Mouse (Mus musculus): ENCODE measurements around the gene Polr2j. TPM values are rescaled to one million over a fixed set of nuclear protein-coding genes. Genes with fewer than 3 reads are reported as not detected.

Polr2j gene
- polyA plus RNA-seq, 1 experiment, result 141 TPM

DNA sequence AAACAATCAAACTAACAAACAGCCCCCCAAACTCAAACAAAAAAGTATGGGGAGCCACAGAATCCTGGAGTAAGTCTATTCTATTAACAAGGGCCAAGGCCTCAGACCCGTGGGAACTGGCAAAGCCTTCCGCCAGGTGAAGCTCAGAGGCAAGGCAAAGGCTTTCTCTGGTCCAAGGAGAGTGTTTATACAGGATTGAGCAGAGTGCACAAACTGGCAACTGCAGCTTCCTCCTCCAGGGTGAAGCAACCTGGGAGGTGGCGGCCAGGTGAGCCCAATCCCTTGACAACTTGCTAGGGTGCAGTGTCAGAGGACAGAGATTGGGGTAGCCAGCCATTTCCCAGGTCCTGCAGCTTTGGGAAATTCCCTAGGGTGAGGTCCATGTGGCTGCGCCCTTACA, 50.9 kb downstream of the Polr2j start:
- no peak for DNase-seq (ENCODE audit: low spot score)

DNA sequence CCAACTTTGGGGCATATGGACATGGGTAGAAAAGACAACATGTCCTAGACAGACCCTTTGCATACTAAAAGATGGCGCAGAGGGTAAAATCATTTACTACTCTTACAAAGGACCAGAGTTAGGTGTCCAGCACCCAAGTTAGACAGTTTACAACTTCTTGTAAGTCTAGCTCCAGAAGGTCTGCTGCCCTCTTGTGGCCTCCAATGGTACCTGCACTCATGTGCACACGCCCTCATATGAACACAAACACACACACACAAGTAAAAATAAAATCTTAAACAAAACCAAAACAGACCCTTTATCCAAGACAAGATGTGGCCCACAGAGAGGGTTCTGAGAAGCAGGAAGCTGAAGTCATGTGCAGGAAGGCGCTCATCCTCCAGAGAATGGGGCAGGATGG, 51.6 kb downstream of the Polr2j start:
- no peak for DNase-seq (ENCODE audit: low spot score)

DNA sequence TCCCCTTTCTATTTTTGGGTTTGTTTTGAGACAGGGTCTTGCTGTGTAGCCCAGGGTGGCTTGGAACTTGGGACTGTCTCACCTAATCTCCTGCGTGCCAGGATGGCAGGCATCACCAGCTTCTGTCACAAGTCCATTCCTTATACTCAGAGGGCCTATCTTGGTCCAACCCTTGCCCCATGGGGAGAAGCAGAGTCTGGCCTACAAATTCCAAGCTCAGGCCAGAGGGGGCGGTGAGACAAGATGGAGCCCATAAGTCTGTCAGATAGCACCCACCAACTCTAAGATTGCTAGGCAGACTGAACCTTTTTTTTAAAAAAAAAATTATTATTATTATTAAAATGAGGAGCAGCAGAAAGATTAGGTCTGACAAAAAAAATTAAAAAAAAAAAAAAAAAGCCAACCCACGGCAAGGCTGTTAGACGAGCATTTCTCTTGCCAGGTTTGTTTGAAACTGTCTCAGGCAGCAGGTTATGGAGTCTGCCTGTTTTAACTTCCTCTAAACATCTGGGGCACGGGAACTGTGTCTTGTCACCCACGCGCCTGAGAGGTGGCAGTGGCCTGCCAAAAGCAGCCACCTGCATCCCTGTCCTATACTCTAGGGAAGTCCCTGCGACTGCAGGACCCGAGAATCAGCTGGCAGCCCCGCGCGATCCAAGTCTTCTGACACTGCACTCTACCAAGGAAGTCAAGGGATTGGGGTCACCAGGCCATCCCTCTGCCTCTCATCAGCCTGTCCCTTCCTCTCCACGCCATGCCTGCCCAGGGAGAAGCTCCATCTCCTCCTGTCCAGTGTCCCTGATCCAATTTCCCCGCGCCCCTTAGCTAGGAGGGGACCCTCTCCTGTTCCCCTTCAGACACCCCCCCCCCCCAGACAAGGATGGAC, 53.4 kb downstream of the Polr2j start:
- no peak for DNase-seq (ENCODE audit: low spot score)

DNA sequence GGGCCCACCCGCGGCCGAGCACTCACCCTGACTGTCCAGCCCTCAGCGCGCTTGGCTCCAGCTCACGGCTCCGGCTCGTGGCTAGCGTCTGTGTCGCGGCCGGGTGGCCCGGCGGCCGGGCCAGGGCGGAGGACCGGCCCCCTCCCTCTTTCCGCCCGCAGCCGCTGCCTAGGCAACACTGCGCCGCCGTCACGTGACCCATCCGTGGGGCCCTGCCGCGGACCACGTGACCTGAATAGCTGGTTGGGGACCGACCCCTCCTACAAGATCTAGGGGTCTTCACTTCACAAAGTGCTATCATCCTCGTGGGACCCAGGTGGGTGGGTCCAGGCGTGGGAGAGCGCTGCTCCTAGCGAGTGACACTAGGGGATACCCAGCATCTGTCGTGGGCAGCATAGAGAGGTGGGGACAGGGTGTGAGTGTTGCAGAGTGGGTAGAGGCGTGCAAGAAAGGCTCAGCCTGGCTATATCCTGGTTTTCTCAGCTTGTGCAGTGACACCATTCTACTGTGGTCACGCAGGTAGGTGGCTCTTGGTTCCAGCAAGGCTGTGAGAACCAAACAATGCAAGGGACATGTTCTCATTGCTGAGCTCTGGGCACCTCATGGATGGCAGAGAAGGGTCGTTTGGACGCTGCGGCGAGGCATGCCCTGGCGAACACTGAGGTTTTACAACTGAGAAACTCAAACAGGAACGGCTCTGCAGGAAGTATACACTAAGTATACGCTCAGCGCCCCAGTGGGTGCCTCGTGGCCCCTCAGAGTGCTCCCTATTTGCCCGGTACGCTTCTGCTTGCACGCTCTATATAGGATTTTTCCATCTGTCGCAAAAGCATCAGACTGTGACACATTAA, 54.3 kb downstream of the Polr2j start, which contains the start of gene Orai2:
Gene Orai2 (minus strand): TSS at position 202 of the 851 bp plus-strand sequence.
- DNase-seq (ENCODE audit: low spot score), result peak; percentile 68

DNA sequence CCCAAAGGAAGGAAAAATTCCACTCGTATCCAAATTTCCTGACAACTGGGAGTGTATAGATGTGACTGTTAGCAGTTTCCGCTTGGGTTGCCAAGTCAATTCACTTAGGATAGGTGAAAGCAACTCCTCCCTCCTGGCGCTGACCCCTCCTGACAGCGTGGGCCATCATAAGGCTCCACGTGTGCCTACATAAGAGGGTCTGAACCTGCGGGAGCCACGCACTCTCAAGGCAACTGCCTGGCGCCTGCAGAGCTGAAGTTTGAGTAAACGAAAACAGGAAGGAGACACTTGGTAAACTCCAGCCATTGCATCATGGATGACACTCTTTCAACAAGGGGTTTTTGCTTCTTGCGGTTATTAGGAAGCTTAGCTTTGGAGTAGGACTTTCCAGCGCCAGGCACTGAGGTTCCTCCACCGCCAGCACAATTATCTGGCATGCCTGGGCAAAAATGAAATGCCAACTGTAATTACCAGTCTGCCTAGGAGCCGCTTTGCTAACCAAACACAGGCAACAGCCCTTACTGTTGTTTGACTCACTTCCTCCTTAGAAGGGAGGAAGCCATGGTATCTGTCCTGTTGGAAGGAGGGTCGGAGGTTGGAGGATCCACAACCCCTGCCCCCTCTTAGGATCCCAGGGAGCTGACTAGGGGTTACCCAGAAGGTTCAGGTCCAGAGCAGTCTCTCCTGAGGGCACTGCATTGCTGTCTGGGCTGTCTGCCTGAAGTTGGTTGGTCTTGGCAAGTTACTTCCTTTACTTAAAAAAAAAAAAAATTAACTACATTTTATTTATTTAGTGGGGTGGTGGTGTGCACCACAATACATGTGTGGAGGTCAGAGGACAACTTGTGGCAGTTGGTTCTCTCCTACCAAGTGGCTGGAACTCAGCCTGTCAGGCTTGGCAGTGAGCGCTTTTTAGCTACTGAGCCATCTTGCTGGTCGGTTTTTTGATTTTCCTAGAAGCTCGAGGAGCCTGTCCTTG, 55.2 kb downstream of the Polr2j start:
- no peak for DNase-seq (ENCODE audit: low spot score)

Other genes starting within 250 kb of the Polr2j start
- gene Hspb1, start 228.7 kb upstream of the Polr2j start, polyA plus RNA-seq (2012; rRNA removed), result 816 and 846 TPM in 2 replicates
- gene Ywhag, start 182.0 kb upstream of the Polr2j start, polyA plus RNA-seq (2012; rRNA removed), result 54.0 and 76.6 TPM in 2 replicates
- 3.4 and 4.2 TPM in 2 replicates for gene Ssc4d, start 142.1 kb upstream of the Polr2j start, polyA plus RNA-seq (2012; rRNA removed)
- gene Zp3, start 136.5 kb upstream of the Polr2j start, polyA plus RNA-seq (2012; rRNA removed), result not detected in 2 replicates
- gene Dtx2, start 121.8 kb upstream of the Polr2j start, polyA plus RNA-seq (2012; rRNA removed), result 16.8 and 17.3 TPM in 2 replicates
- gene Upk3b, start 78.1 kb upstream of the Polr2j start, polyA plus RNA-seq (2012; rRNA removed), result 113 and 152 TPM in 2 replicates
- 4.5 and 6.1 TPM in 2 replicates for gene Upk3bl, start 62.1 kb upstream of the Polr2j start, polyA plus RNA-seq (2012; rRNA removed)
- 10.6 and 16.6 TPM in 2 replicates for gene Rasa4, start 32.7 kb upstream of the Polr2j start, polyA plus RNA-seq (2012; rRNA removed)
- 20.5 and 22.6 TPM in 2 replicates for gene Lrwd1, start 19.4 kb downstream of the Polr2j start, polyA plus RNA-seq (2012; rRNA removed)
- 11.2 and 11.3 TPM in 2 replicates for gene Alkbh4, start 19.5 kb downstream of the Polr2j start, polyA plus RNA-seq (2012; rRNA removed)
- 9.8 and 10.8 TPM in 2 replicates for gene Orai2, start 54.1 kb downstream of the Polr2j start, polyA plus RNA-seq (2012; rRNA removed)
- 20.8 and 23.3 TPM in 2 replicates for gene Prkrip1, start 82.3 kb downstream of the Polr2j start, polyA plus RNA-seq (2012; rRNA removed)
- gene Sh2b2, start 129.9 kb downstream of the Polr2j start, polyA plus RNA-seq (2012; rRNA removed), result 1.8 and 2.2 TPM in 2 replicates